14 mouse cellular contexts compared by ENCODE assay signal in the genomic region with DNA sequence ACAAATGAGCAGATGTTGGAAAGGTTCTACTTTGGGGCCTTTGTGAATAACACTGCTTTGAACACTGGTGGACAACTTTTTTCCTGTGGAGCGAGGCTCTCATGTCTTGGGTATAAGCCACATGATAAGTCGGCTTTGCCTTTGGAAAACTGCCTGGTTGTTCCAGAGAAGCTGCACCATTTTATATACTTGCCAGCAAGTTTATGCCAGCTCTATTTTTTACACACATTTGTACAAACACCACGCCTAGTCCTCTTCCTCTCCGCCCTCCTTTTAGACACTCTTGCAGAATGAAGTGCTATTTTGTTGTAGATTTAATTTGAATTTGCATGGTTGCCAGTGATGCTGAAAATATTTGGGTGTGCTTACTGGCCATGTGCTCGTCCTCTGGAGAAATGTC. TPM values are rescaled to one million over a fixed set of nuclear protein-coding genes. Genes with fewer than 3 reads are reported as not detected.
DNase-seq lines count a peak whose midpoint lies in the region.
"Had no signal": no experiment of that assay in that cellular context is flagged by ENCODE, and none has a peak within 500 bp of the region (broad histone marks: within the 10 kb centered on the region; RNA-seq: fewer than 3 reads in every experiment).

No protein-coding gene starts in this region.

- intact Hi-C loops in gastrocnemius, postnatal 36 days (cut with DNase I), result no loop called here
- intact Hi-C loops in heart, postnatal 25 days (cut with DNase I), result loop anchor here (5.0 to 10.0 kb wide), 2 partner anchors 51 to 129 kb away; a partner anchor contains a TSS
- intact Hi-C loops in heart, postnatal 10 days (cut with DNase I), result no loop called here

- peak; percentile 42 for DNase-seq in gastrocnemius, adult 18-20 months (ENCODE audit: low spot score)
- DNase-seq in gastrocnemius, postnatal 36 days, result no peak
- DNase-seq in heart, adult 9 months (ENCODE audit: low spot score in 2 of 2), result peak; percentile 64 to 83
- no peak for DNase-seq in heart, postnatal 25 days (ENCODE audit: low spot score)
- peak; percentile 65 to 69 for DNase-seq in heart, postnatal 10 days
- DNase-seq in natural killer cell, adult 2 months (ENCODE audit: low spot score in 2 of 2), result no peak
- DNase-seq in embryo, embryonic 10.5 days (ENCODE audit: low spot score), result no peak
- DNase-seq: adrenal gland, postnatal 36 days; cerebellum, adult 18-20 months; cerebellum, postnatal 14 days; kidney, adult 9 months; kidney, postnatal 14 days; left cerebral cortex, postnatal 4 days; lung, embryonic 14.5 days had no signal

RNA-seq across cellular contexts. Expression of a gene that starts 25.8 kb away (rescaled TPM):
- total RNA-seq in gastrocnemius, adult 18-20 months (2021), result 1 to 10 TPM; 7.0 TPM
- total RNA-seq in gastrocnemius, postnatal 36 days (2021), result 1 to 10 TPM; 6.7 to 7.4 TPM
- 10 to 100 TPM; 11.5 to 13.0 TPM for total RNA-seq in heart, postnatal 25 days (2021)
- total RNA-seq in heart, postnatal 10 days (2021), result 10 to 100 TPM; 10.1 to 11.9 TPM

RNA-seq across cellular contexts. Expression of a gene that starts 25.9 kb away (rescaled TPM):
- total RNA-seq in gastrocnemius, adult 18-20 months (2021), result 10 to 100 TPM; 22.6 to 28.3 TPM
- 10 to 100 TPM; 21.6 to 23.6 TPM for total RNA-seq in gastrocnemius, postnatal 36 days (2021)
- total RNA-seq in heart, postnatal 25 days (2021), result 10 to 100 TPM; 15.0 to 15.9 TPM
- 10 to 100 TPM; 14.3 to 16.7 TPM for total RNA-seq in heart, postnatal 10 days (2021)

Comparison
In these comparisons a context has a peak if more than half of its experiments do, and no peak if none do; other contexts are left out.
1. DNase-seq: peak in gastrocnemius, adult 18-20 months (single experiment), heart, adult 9 months (2 of 2) and heart, postnatal 10 days (2 of 2); none in gastrocnemius, postnatal 36 days (0 of 2), heart, postnatal 25 days (single experiment), natural killer cell, adult 2 months (0 of 2) and embryo, embryonic 10.5 days (single experiment).